27 mouse cellular contexts compared by ENCODE assay signal in the genomic region with DNA sequence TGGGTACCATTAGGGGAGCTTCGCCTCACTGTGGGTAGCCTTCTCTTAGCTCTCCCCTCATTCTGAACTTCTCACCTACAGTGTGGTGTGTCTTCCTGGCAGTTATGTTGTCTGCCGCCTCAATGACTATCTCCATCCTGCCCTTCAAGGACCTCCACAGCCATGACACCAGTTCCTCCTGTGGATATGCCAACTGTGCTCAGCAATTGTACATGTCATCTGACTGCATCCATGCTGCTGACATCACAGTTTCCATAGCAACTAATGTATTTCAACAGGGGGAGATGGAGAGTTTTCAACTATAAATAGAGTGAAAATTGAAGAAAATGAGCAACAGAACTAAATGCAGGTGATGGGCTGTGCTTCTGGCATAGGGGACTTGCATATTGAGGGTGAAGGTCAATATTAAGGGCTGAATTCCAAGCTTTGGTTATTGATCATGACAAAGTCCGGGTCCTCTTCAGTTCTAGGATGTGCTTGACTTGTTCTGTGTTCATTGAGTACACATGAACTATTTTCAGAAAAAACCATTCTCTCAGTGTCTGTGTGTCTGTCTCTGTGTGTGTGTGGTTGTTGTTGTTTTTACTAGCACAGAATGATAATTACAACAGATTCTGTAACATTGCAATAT.
DNase-seq lines count a peak whose midpoint lies in the region; ATAC-seq and TF ChIP-seq lines count a peak whose summit lies in the region.
"Had no signal": no experiment of that assay in that cellular context is flagged by ENCODE, and none has a peak within 500 bp of the region (broad histone marks: within the 10 kb centered on the region; RNA-seq: fewer than 3 reads in every experiment).

No protein-coding gene starts in this region.

- 81% methylated on average over 3 of the region's 3 CpGs for WGBS in forebrain, embryonic 15.5 days
- WGBS in forebrain, embryonic 10.5 days = 94% methylated on average over 3 of the region's 3 CpGs

- no peak for DNase-seq in forebrain, embryonic 10.5 days (ENCODE audit: extremely low spot score, low spot score)
- peak; percentile 8 for DNase-seq in left cerebral cortex, postnatal 4 days
- no peak for DNase-seq in left cerebral cortex, adult 2 months (ENCODE audit: extremely low spot score in 1 of 2, low spot score in 2 of 2)
- DNase-seq in retina, postnatal 1 day = peak; percentile 17
- DNase-seq in retina, embryonic 14.5 days (ENCODE audit: low spot score) = no peak
- DNase-seq in layer of hippocampus, adult 2 months (ENCODE audit: low spot score in 2 of 2) = no peak
- DNase-seq: adrenal gland, postnatal 25 days; cerebellum, adult 18-20 months; cerebellum, postnatal 14 days; heart, adult 2 months; heart, postnatal 4 days; kidney, adult 9 months; kidney, postnatal 10 days; layer of hippocampus, adult 9-11 months; liver, postnatal 0 days; lung, postnatal 36 days; thymus, postnatal 14 days had no signal

- H3K4me3 ChIP-seq in forebrain, embryonic 15.5 days = no peak overlapping the region
- H3K4me3 ChIP-seq in forebrain, embryonic 10.5 days = no peak overlapping the region
- H3K4me3 ChIP-seq in left cerebral cortex, adult 2 months = no peak overlapping the region
- H3K4me3 ChIP-seq in layer of hippocampus, adult 2 months = no peak overlapping the region
- H3K4me3 ChIP-seq: embryonic facial prominence, embryonic 10.5 days; embryonic facial prominence, embryonic 15.5 days; heart, adult 2 months; heart, embryonic 12.5 days; limb, embryonic 12.5 days; liver, embryonic 12.5 days; midbrain, embryonic 12.5 days; myocyte; neural tube, embryonic 12.5 days had no signal

- no peak for TF ChIP-seq CTCF in left cerebral cortex, adult 2 months (IDR thresholded peaks at IDR 0.05)
- TF ChIP-seq CTCF in layer of hippocampus, adult 2 months (conservative IDR thresholded peaks at IDR 0.05) = no peak

- H3K4me2 ChIP-seq in forebrain, embryonic 15.5 days (replicated peaks) = no peak overlapping the region
- H3K4me2 ChIP-seq: embryonic facial prominence, embryonic 15.5 days; heart, embryonic 12.5 days; limb, embryonic 12.5 days; liver, embryonic 12.5 days; midbrain, embryonic 12.5 days; neural tube, embryonic 12.5 days had no signal

- H3K9ac ChIP-seq in forebrain, embryonic 15.5 days (replicated peaks) = no peak overlapping the region
- H3K9ac ChIP-seq: embryonic facial prominence, embryonic 15.5 days; heart, embryonic 12.5 days; limb, embryonic 12.5 days; liver, embryonic 12.5 days; liver, postnatal 0 days; midbrain, embryonic 12.5 days; neural tube, embryonic 12.5 days had no signal

- no peak overlapping the region for H3K27ac ChIP-seq in forebrain, embryonic 15.5 days (replicated peaks)
- H3K27ac ChIP-seq in forebrain, embryonic 10.5 days = no peak overlapping the region
- H3K27ac ChIP-seq in left cerebral cortex, adult 2 months = no peak overlapping the region
- H3K27ac ChIP-seq in layer of hippocampus, adult 2 months = no peak overlapping the region
- H3K27ac ChIP-seq: embryonic facial prominence, embryonic 10.5 days; embryonic facial prominence, embryonic 15.5 days; heart, adult 2 months; limb, embryonic 12.5 days; liver, embryonic 12.5 days; midbrain, embryonic 12.5 days; neural tube, embryonic 12.5 days had no signal

- no peaks in the 10 kb centered on the region for H3K4me1 ChIP-seq in forebrain, embryonic 15.5 days
- no peaks in the 10 kb centered on the region for H3K4me1 ChIP-seq in forebrain, embryonic 10.5 days
- H3K4me1 ChIP-seq: embryonic facial prominence, embryonic 10.5 days; embryonic facial prominence, embryonic 15.5 days; heart, embryonic 12.5 days; limb, embryonic 12.5 days; liver, embryonic 12.5 days; midbrain, embryonic 12.5 days; neural tube, embryonic 12.5 days had no signal

- H3K36me3 ChIP-seq in forebrain, embryonic 15.5 days = no peaks in the 10 kb centered on the region
- H3K36me3 ChIP-seq in forebrain, embryonic 10.5 days (replicated peaks) = no peaks in the 10 kb centered on the region
- H3K36me3 ChIP-seq: embryonic facial prominence, embryonic 10.5 days; embryonic facial prominence, embryonic 15.5 days; heart, embryonic 12.5 days; limb, embryonic 12.5 days; liver, embryonic 12.5 days; midbrain, embryonic 12.5 days; neural tube, embryonic 12.5 days had no signal

- intact Hi-C loops in left cerebral cortex, postnatal 4 days (cut with DNase I) = no loop called here
- intact Hi-C loops in left cerebral cortex, adult 2 months (cut with DNase I) = no loop called here

- ATAC-seq in forebrain, embryonic 15.5 days (replicated peaks) = peak; percentile 41
- ATAC-seq: intestine, postnatal 0 days; liver, embryonic 12.5 days; liver, postnatal 0 days had no signal

- no peaks in the 10 kb centered on the region for H3K27me3 ChIP-seq in forebrain, embryonic 15.5 days
- no peaks in the 10 kb centered on the region for H3K27me3 ChIP-seq in forebrain, embryonic 10.5 days (ENCODE audit: poor library complexity, severe bottlenecking)
- H3K27me3 ChIP-seq: embryonic facial prominence, embryonic 15.5 days; heart, embryonic 12.5 days; limb, embryonic 12.5 days; liver, embryonic 12.5 days; midbrain, embryonic 12.5 days; neural tube, embryonic 12.5 days had no signal

- no peaks in the 10 kb centered on the region for H3K9me3 ChIP-seq in forebrain, embryonic 15.5 days
- H3K9me3 ChIP-seq in forebrain, embryonic 10.5 days = no peaks in the 10 kb centered on the region
- H3K9me3 ChIP-seq: embryonic facial prominence, embryonic 10.5 days; embryonic facial prominence, embryonic 15.5 days; limb, embryonic 12.5 days; liver, embryonic 12.5 days; midbrain, embryonic 12.5 days; neural tube, embryonic 12.5 days had no signal

Comparison
In these comparisons a context has a peak if more than half of its experiments do, and no peak if none do; other contexts are left out.
1. DNase-seq: peak in left cerebral cortex, postnatal 4 days (single experiment) and retina, postnatal 1 day (single experiment); none in forebrain, embryonic 10.5 days (single experiment), left cerebral cortex, adult 2 months (0 of 2), retina, embryonic 14.5 days (single experiment) and layer of hippocampus, adult 2 months (0 of 2).